Mouse (Mus musculus): ENCODE measurements around the gene Stard13.

DNA sequence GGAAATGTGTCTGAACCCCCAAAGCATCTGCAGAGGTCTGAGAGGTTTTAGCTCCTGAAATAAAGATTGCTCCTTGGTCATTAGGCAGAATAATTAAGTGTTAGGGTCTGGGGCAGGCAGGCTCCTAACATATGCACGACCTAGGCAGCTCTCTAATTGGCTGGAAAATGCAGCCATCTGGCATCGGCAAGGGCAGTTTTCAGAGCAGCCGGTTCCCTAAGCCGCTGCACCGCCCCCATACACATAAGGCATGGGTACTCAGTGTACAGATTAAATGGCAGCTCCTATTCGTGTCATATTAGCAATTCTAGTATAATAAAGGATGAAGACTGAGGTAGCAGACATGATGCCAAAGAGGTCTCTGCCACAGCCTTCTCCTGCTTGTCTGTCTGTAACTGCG is 206.5 kb downstream of the Stard13 start:
- TF ChIP-seq POLR2A (IDR thresholded peaks at IDR 0.05; ENCODE audit: insufficient read depth, low read depth, low read length) (no peak), CTCF (IDR thresholded peaks at IDR 0.05; ENCODE audit: insufficient read depth, low read depth, low read length) (no peak)
